Mouse (Mus musculus): ENCODE data around the gene Gemin4. TPM values are rescaled to one million over a fixed set of nuclear protein-coding genes. Genes with fewer than 3 reads are reported as not detected.

The Gemin4 gene
- total RNA-seq, 2 experiments from 2014 or later, result 24.4 to 26.6 TPM

DNA sequence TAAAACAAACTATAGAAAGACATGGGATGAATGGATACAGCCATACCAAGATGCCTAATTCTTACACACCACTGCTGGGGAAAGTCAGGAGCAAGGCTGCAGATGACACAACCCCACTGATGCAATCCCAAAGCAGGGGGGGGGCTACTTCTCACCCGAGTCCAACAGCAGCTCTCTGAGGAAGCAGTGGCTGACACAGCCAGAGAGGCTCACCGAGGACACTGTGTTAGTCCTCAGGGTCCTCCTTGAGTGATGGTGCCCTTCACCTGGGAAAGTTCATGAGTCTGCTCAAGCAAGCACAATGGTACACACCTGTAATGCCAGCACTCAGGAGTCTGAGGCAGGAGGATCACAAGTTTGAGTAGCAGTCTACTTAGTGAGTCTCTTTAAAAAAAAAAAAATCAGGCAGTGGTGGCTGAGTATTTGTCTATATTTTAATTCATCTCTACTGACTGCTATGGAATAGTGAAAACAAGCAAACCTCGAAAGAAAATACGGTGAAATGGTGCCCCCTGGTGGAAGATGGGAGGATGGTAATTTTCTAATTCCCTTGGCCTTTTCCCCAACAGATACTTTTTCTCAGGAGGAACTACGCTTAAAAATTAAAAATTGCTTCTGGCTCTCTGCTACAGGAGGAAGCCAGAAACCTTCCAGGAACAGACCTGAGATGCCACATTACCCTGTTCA lies 50.2 kb downstream of the Gemin4 start:
- no peak for ATAC-seq (replicated peaks; ENCODE audit: low FRiP score, low TSS enrichment, poor library complexity, severe bottlenecking)

DNA sequence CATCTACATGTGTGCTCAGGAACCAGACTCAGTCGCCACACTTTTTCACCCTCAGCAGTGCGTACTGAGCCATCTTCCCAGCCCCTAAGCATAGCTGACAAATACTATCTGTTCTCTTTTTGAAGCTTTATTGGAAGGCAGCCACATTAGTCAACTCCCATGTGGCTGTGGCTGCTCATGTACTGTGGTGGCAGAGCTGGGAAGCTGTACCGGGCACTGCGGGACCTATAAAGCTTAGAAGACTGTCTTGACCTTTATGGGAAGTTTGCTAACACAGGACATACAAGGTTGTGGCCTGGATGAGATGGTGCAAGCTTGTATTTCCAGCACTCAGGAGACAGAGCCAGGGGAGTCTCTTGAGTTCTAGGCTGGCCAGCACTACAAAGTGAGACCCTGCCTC lies 50.8 kb downstream of the Gemin4 start:
- no peak for ATAC-seq (replicated peaks; ENCODE audit: low FRiP score, low TSS enrichment, poor library complexity, severe bottlenecking)

Other genes starting within 250 kb of the Gemin4 start
- not detected in 2 replicates for gene 1700016K19Rik, start 217.8 kb downstream of the Gemin4 start, total RNA-seq (2014; fragmentation: Nextera tagmentation)
- not detected in 2 replicates for gene 1700016K19Rik, start 217.8 kb downstream of the Gemin4 start, total RNA-seq (2017)
- 1.2 TPM in 1 of 2 replicates, not detected in the other for gene Rflnb, start 189.9 kb downstream of the Gemin4 start, total RNA-seq (2014; fragmentation: Nextera tagmentation)
- 0.95 and 1.5 TPM in 2 replicates for gene Rflnb, start 189.9 kb downstream of the Gemin4 start, total RNA-seq (2017)
- gene Vps53, start 38.0 kb downstream of the Gemin4 start, total RNA-seq (2014; fragmentation: Nextera tagmentation), result 44.1 and 46.5 TPM in 2 replicates
- gene Vps53, start 38.0 kb downstream of the Gemin4 start, total RNA-seq (2017), result 33.6 and 38.7 TPM in 2 replicates
- gene Fam57a, start 38.0 kb downstream of the Gemin4 start, total RNA-seq (2014; fragmentation: Nextera tagmentation), result 3.0 and 4.5 TPM in 2 replicates
- gene Fam57a, start 38.0 kb downstream of the Gemin4 start, total RNA-seq (2017), result 0.19 and 2.1 TPM in 2 replicates
- not detected in 2 replicates for gene Dbil5, start 56 bp downstream of the Gemin4 start, total RNA-seq (2014; fragmentation: Nextera tagmentation)
- not detected in 2 replicates for gene Dbil5, start 56 bp downstream of the Gemin4 start, total RNA-seq (2017)
- gene Mrm3, start 26.1 kb upstream of the Gemin4 start, total RNA-seq (2014; fragmentation: Nextera tagmentation), result 24.0 and 31.8 TPM in 2 replicates
- gene Mrm3, start 26.1 kb upstream of the Gemin4 start, total RNA-seq (2017), result 58.5 and 63.2 TPM in 2 replicates
- 65.0 and 70.4 TPM in 2 replicates for gene Glod4, start 26.1 kb upstream of the Gemin4 start, total RNA-seq (2014; fragmentation: Nextera tagmentation)
- gene Glod4, start 26.1 kb upstream of the Gemin4 start, total RNA-seq (2017), result 203 and 253 TPM in 2 replicates
- gene Nxn, start 181.5 kb upstream of the Gemin4 start, total RNA-seq (2014; fragmentation: Nextera tagmentation), result 3.0 and 8.8 TPM in 2 replicates
- gene Nxn, start 181.5 kb upstream of the Gemin4 start, total RNA-seq (2017), result 4.0 and 4.5 TPM in 2 replicates
- gene Timm22, start 189.3 kb upstream of the Gemin4 start, total RNA-seq (2014; fragmentation: Nextera tagmentation), result 24.6 and 28.1 TPM in 2 replicates
- 8.6 and 11.2 TPM in 2 replicates for gene Timm22, start 189.3 kb upstream of the Gemin4 start, total RNA-seq (2017)